Mouse (Mus musculus) brain, adult 10 weeks (tissue): ENCODE measurements around the gene Olfr982. TPM values are rescaled to one million over a fixed set of nuclear protein-coding genes. Genes with fewer than 3 reads are reported as not detected.

ENCODE experiments used
- polyA plus RNA-seq: library from polyadenylated mRNA; stranded (reverse); fragments of 350-450 nt; fragmentation: Illumina TruSeq; extraction: RNeasy Lipid Tissue Mini Kit (QIAGEN cat#74804); gene quantifications from one replicate; pipeline ENCODE4 v1.2.3, GENCODE M21; 2015; ENCODE audit warnings: low read depth, low replicate concordance

Gene Olfr982
- polyA plus RNA-seq: not detected

GRCm38 (mm10) chr9:40073529-40073928 lies at the start of gene Olfr982:
TSS of gene Olfr982 (plus strand) at chr9:40073829.

GRCm38 (mm10) chr9:40093495-40093894 lies 19.9 kb downstream of the Olfr982 start, which contains the start of gene Olfr983:
TSS of gene Olfr983 (minus strand) at chr9:40093595.

GRCm38 (mm10) chr9:40114106-40114505 lies 40.5 kb downstream of the Olfr982 start, which contains the start of gene Olfr984:
TSS of gene Olfr984 (minus strand) at chr9:40114206.

Other genes starting within 250 kb of the Olfr982 start
- gene Olfr971, start 237.0 kb upstream of the Olfr982 start, polyA plus RNA-seq: not detected
- gene Olfr972, start 207.4 kb upstream of the Olfr982 start, polyA plus RNA-seq: not detected
- not detected for gene Olfr229, start 166.5 kb upstream of the Olfr982 start, polyA plus RNA-seq
- not detected for gene Olfr974, start 136.3 kb upstream of the Olfr982 start, polyA plus RNA-seq
- gene Olfr975, start 121.8 kb upstream of the Olfr982 start, polyA plus RNA-seq: not detected
- not detected for gene Olfr976, start 112.7 kb upstream of the Olfr982 start, polyA plus RNA-seq
- not detected for gene Olfr978, start 81.7 kb upstream of the Olfr982 start, polyA plus RNA-seq
- not detected for gene Olfr979, start 70.4 kb upstream of the Olfr982 start, polyA plus RNA-seq
- not detected for gene Olfr980, start 64.2 kb upstream of the Olfr982 start, polyA plus RNA-seq
- not detected for gene Olfr981, start 52.4 kb upstream of the Olfr982 start, polyA plus RNA-seq
- gene Olfr983, start 19.8 kb downstream of the Olfr982 start, polyA plus RNA-seq: not detected
- not detected for gene Olfr984, start 40.4 kb downstream of the Olfr982 start, polyA plus RNA-seq
- gene Olfr985, start 56.4 kb downstream of the Olfr982 start, polyA plus RNA-seq: not detected
- not detected for gene Tmem225, start 74.3 kb downstream of the Olfr982 start, polyA plus RNA-seq
- not detected for gene Olfr986, start 107.1 kb downstream of the Olfr982 start, polyA plus RNA-seq
- 4.0 TPM for gene Zfp202, start 118.5 kb downstream of the Olfr982 start, polyA plus RNA-seq
- gene Scn3b, start 195.4 kb downstream of the Olfr982 start, polyA plus RNA-seq: 72.2 TPM